ENCODE assay signal across 30 mouse cellular contexts in the genomic region with DNA sequence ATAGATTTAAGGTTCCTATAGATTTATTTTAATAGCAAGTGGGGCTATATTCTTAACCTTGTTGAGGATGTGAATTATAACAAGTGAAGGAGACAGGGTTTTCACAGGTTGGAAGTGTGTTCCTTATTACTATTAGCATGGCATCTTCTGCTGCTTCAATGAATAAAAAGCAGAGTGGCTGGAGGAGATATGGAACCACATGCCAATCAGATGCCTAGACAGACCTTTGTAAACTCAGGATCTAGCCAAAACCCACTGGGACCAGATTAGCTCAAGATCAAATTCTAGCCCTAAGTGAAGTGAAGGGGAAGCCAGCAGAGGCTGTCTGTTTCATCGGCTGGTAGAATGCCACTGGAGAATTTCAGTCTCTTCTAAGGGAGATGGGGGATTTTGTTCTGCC.
"Had no signal": no experiment of that assay in that cellular context is flagged by ENCODE, and none has a peak within 500 bp of the region (broad histone marks: within the 10 kb centered on the region; RNA-seq: fewer than 3 reads in every experiment).

No protein-coding gene starts in this region.

- H3K4me3 ChIP-seq: limb, embryonic 10.5 days; limb, embryonic 12.5 days; limb, embryonic 13.5 days; limb, embryonic 15.5 days; liver, embryonic 12.5 days; liver, embryonic 13.5 days; liver, embryonic 15.5 days; lung, embryonic 15.5 days; megakaryocyte, embryonic 14.5 days; midbrain, embryonic 10.5 days; midbrain, embryonic 12.5 days; midbrain, embryonic 13.5 days; midbrain, embryonic 15.5 days; myocyte; neural tube, embryonic 12.5 days had no signal

- DNase-seq: left cerebral cortex, postnatal 4 days; liver; liver, embryonic 13.5 days; liver, postnatal 0 days; lung, adult 18-20 months; lung, adult 2 months; lung, embryonic 14.5 days; lung, postnatal 10 days; lung, postnatal 14 days; lung, postnatal 36 days; lung, postnatal 4 days; midbrain, embryonic 14.5 days had no signal

- H3K4me1 ChIP-seq: limb, embryonic 10.5 days; limb, embryonic 12.5 days; limb, embryonic 13.5 days; limb, embryonic 15.5 days; liver, embryonic 12.5 days; liver, embryonic 13.5 days; liver, embryonic 15.5 days; lung, embryonic 15.5 days; midbrain, embryonic 10.5 days; midbrain, embryonic 12.5 days; midbrain, embryonic 13.5 days; midbrain, embryonic 15.5 days; neural tube, embryonic 12.5 days had no signal

- ATAC-seq: liver, embryonic 12.5 days; liver, postnatal 0 days; lung, postnatal 0 days; midbrain, embryonic 13.5 days; midbrain, embryonic 15.5 days; midbrain, embryonic 16.5 days had no signal

- H3K9me3 ChIP-seq: limb, embryonic 10.5 days; limb, embryonic 12.5 days; limb, embryonic 13.5 days; limb, embryonic 15.5 days; liver, embryonic 12.5 days; liver, embryonic 13.5 days; liver, embryonic 15.5 days; lung, embryonic 15.5 days; megakaryocyte, embryonic 14.5 days; midbrain, embryonic 10.5 days; midbrain, embryonic 12.5 days; midbrain, embryonic 13.5 days; midbrain, embryonic 15.5 days; neural tube, embryonic 12.5 days had no signal

- H3K27ac ChIP-seq: limb, embryonic 10.5 days; limb, embryonic 12.5 days; limb, embryonic 13.5 days; limb, embryonic 15.5 days; liver, embryonic 12.5 days; liver, embryonic 13.5 days; liver, embryonic 14.5 days; liver, embryonic 15.5 days; lung, embryonic 15.5 days; macrophage; midbrain, embryonic 10.5 days; midbrain, embryonic 12.5 days; midbrain, embryonic 13.5 days; midbrain, embryonic 15.5 days; neural tube, embryonic 12.5 days had no signal

- H3K9ac ChIP-seq: limb, embryonic 12.5 days; limb, embryonic 13.5 days; limb, embryonic 15.5 days; liver, embryonic 12.5 days; liver, embryonic 13.5 days; liver, embryonic 14.5 days; liver, embryonic 15.5 days; liver, postnatal 0 days; lung, embryonic 14.5 days; lung, embryonic 15.5 days; midbrain, embryonic 12.5 days; midbrain, embryonic 13.5 days; midbrain, embryonic 15.5 days; neural tube, embryonic 12.5 days had no signal

- H3K36me3 ChIP-seq: limb, embryonic 10.5 days; limb, embryonic 12.5 days; limb, embryonic 13.5 days; limb, embryonic 15.5 days; liver, embryonic 12.5 days; liver, embryonic 13.5 days; liver, embryonic 15.5 days; lung, embryonic 15.5 days; midbrain, embryonic 10.5 days; midbrain, embryonic 12.5 days; midbrain, embryonic 13.5 days; midbrain, embryonic 15.5 days; neural tube, embryonic 12.5 days had no signal

- H3K27me3 ChIP-seq: limb, embryonic 12.5 days; limb, embryonic 13.5 days; limb, embryonic 15.5 days; liver, embryonic 12.5 days; liver, embryonic 13.5 days; liver, embryonic 15.5 days; lung, embryonic 15.5 days; megakaryocyte, embryonic 14.5 days; midbrain, embryonic 12.5 days; midbrain, embryonic 13.5 days; midbrain, embryonic 15.5 days; neural tube, embryonic 12.5 days had no signal
